8 mouse cellular contexts compared by ENCODE assay signal in the genomic region with DNA sequence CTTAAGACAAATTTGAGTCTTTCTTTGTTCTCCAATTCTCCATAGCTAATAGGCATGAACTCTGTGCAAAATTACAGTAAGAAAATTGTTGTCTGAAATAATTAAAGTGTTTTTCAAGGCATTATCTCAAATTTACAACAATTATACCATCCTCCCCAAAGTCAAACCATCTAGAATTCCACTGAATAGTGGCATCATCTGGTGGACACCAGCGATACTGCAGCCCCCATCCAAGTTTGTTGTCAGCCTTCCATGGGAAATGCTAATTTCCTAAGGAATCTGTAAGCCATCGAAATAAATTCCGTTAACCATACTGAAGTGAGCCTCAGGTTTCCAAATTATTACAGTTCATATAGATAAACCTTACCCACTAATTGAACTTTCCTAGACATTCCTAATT.
DNase-seq lines count a peak whose midpoint lies in the region; ATAC-seq and TF ChIP-seq lines count a peak whose summit lies in the region.

No protein-coding gene starts in this region.

- no peak for TF ChIP-seq POLR2A in thymus, adult 2 months (IDR thresholded peaks at IDR 0.05; ENCODE audit: control insufficient read depth, extremely low read depth, insufficient read depth, low read length, poor library complexity)

- no peak for ATAC-seq in hindbrain, embryonic 11.5 days (ENCODE audit: low FRiP score)
- ATAC-seq in hindbrain, embryonic 12.5 days (ENCODE audit: low FRiP score): no peak
- no peak for ATAC-seq in erythroid progenitor cell, adult 5-6 weeks (replicated peaks; ENCODE audit: low FRiP score, poor library complexity, severe bottlenecking)
- ATAC-seq in forebrain, embryonic 16.5 days: no peak

- no peak overlapping the region for H3K4me3 ChIP-seq in hindbrain, embryonic 11.5 days (ENCODE audit: low read depth, low read length)
- no peak overlapping the region for H3K4me3 ChIP-seq in hindbrain, embryonic 12.5 days
- H3K4me3 ChIP-seq in thymus, adult 2 months (ENCODE audit: control insufficient read depth, insufficient read depth, low read length): no peak overlapping the region
- no peak overlapping the region for H3K4me3 ChIP-seq in forebrain, embryonic 16.5 days (replicated peaks; ENCODE audit: low read length)

- H3K9me3 ChIP-seq in hindbrain, embryonic 11.5 days (ENCODE audit: control insufficient read depth, low read length): no peaks in the 10 kb centered on the region
- H3K9me3 ChIP-seq in hindbrain, embryonic 12.5 days (replicated peaks): no peaks in the 10 kb centered on the region
- no peaks in the 10 kb centered on the region for H3K9me3 ChIP-seq in forebrain, embryonic 16.5 days (ENCODE audit: control insufficient read depth, low read length)

- peak; percentile 49 for DNase-seq in hindbrain, embryonic 11.5 days (ENCODE audit: low spot score)
- DNase-seq in testis, postnatal 10 days (ENCODE audit: low spot score): peak; percentile 56
- no peak for DNase-seq in testis, postnatal 14 days (ENCODE audit: low spot score)
- peak; percentile 42 to 70 for DNase-seq in layer of hippocampus, postnatal 14 days (ENCODE audit: low spot score in 2 of 2)
- no peak for DNase-seq in thymus, adult 2 months

- 50% methylated on average over 3 of the region's 3 CpGs for whole genome bisulfite sequencing in hindbrain, embryonic 11.5 days
- WGBS in hindbrain, embryonic 12.5 days: 53% methylated on average over 3 of the region's 3 CpGs
- 73% methylated on average over 3 of the region's 3 CpGs for WGBS in thymus, adult 2 months
- WGBS in forebrain, embryonic 16.5 days: 41% methylated on average over 3 of the region's 3 CpGs

- no peaks in the 10 kb centered on the region for H3K36me3 ChIP-seq in hindbrain, embryonic 11.5 days (ENCODE audit: control insufficient read depth, insufficient read depth, low read length)
- no peaks in the 10 kb centered on the region for H3K36me3 ChIP-seq in hindbrain, embryonic 12.5 days
- H3K36me3 ChIP-seq in thymus, adult 2 months (ENCODE audit: control insufficient read depth, insufficient read depth, low read length): no peaks in the 10 kb centered on the region
- H3K36me3 ChIP-seq in forebrain, embryonic 16.5 days (ENCODE audit: control insufficient read depth, insufficient read depth): no peaks in the 10 kb centered on the region

- no peak overlapping the region for H3K4me2 ChIP-seq in hindbrain, embryonic 11.5 days (replicated peaks; ENCODE audit: low read depth, low read length)
- H3K4me2 ChIP-seq in hindbrain, embryonic 12.5 days (replicated peaks): no peak overlapping the region
- H3K4me2 ChIP-seq in forebrain, embryonic 16.5 days (ENCODE audit: low read length): no peak overlapping the region

- no peak overlapping the region for H3K9ac ChIP-seq in hindbrain, embryonic 11.5 days (ENCODE audit: low read depth, low read length)
- no peak overlapping the region for H3K9ac ChIP-seq in hindbrain, embryonic 12.5 days
- no peak overlapping the region for H3K9ac ChIP-seq in forebrain, embryonic 16.5 days (replicated peaks; ENCODE audit: low read depth, low read length)

- no peak overlapping the region for H3K27ac ChIP-seq in hindbrain, embryonic 11.5 days (ENCODE audit: low read depth, low read length)
- H3K27ac ChIP-seq in hindbrain, embryonic 12.5 days: no peak overlapping the region
- no peak overlapping the region for H3K27ac ChIP-seq in thymus, adult 2 months (ENCODE audit: control insufficient read depth, insufficient read depth, low read length)
- H3K27ac ChIP-seq in forebrain, embryonic 16.5 days (ENCODE audit: low read length): no peak overlapping the region

- no peak for TF ChIP-seq CTCF in thymus, adult 2 months (IDR thresholded peaks at IDR 0.05; ENCODE audit: borderline replicate concordance, control insufficient read depth, extremely low read depth, insufficient read depth, low read length, poor library complexity)

- peaks cover 2% of the 10 kb centered on the region; the same call in 1 of the 2 replicates for H3K4me1 ChIP-seq in hindbrain, embryonic 11.5 days (replicated peaks; ENCODE audit: control insufficient read depth, insufficient read depth, low read length)
- peaks cover 29% of the 10 kb centered on the region for H3K4me1 ChIP-seq in hindbrain, embryonic 12.5 days
- no peaks in the 10 kb centered on the region for H3K4me1 ChIP-seq in thymus, adult 2 months (replicated peaks; ENCODE audit: control insufficient read depth, insufficient read depth, low read length)
- H3K4me1 ChIP-seq in forebrain, embryonic 16.5 days (replicated peaks; ENCODE audit: control insufficient read depth, insufficient read depth, low read length): peaks cover 42% of the 10 kb centered on the region

- H3K27me3 ChIP-seq in hindbrain, embryonic 11.5 days (ENCODE audit: control insufficient read depth, insufficient read depth, low read length): 0 out of 2 replicates have a peak, but pooled peaks cover 2% of the 10 kb centered on the region
- no peaks in the 10 kb centered on the region for H3K27me3 ChIP-seq in hindbrain, embryonic 12.5 days
- H3K27me3 ChIP-seq in thymus, adult 2 months (ENCODE audit: control insufficient read depth, insufficient read depth, low read length): no peaks in the 10 kb centered on the region
- no peaks in the 10 kb centered on the region for H3K27me3 ChIP-seq in forebrain, embryonic 16.5 days (replicated peaks; ENCODE audit: control insufficient read depth, insufficient read depth, low read length)

Comparison
In these comparisons a context has a peak if more than half of its experiments do, and no peak if none do; other contexts are left out.
1. DNase-seq: peak in hindbrain, embryonic 11.5 days (single experiment), testis, postnatal 10 days (single experiment) and layer of hippocampus, postnatal 14 days (2 of 2); none in testis, postnatal 14 days (single experiment) and thymus, adult 2 months (single experiment).